Comparison of ENCODE assay signal across 8 mouse cellular contexts in genomic region chr14:118551725-118552285, GRCm38 (mm10).
DNase-seq lines count a peak whose midpoint lies in the region; ATAC-seq and TF ChIP-seq lines count a peak whose summit lies in the region.

No protein-coding gene starts in this region.

- 0 out of 2 replicates have a peak overlapping the region, but pooled peaks have one; percentile 26 for H3K9ac ChIP-seq in forebrain, embryonic 12.5 days
- H3K9ac ChIP-seq in hindbrain, embryonic 13.5 days = peak overlapping the region; percentile 53
- H3K9ac ChIP-seq in liver, embryonic 11.5 days (ENCODE audit: low read depth, low read length) = peak overlapping the region; percentile 44
- H3K9ac ChIP-seq in neural tube, embryonic 12.5 days = no peak overlapping the region

- no peaks in the 10 kb centered on the region for H3K9me3 ChIP-seq in forebrain, embryonic 12.5 days
- H3K9me3 ChIP-seq in hindbrain, embryonic 13.5 days = no peaks in the 10 kb centered on the region
- H3K9me3 ChIP-seq in liver, embryonic 11.5 days (ENCODE audit: control insufficient read depth, low read length) = no peaks in the 10 kb centered on the region
- no peaks in the 10 kb centered on the region for H3K9me3 ChIP-seq in neural tube, embryonic 12.5 days

- peak overlapping the region; percentile 17 for H3K4me3 ChIP-seq in cerebellum, adult 2 months (replicated peaks; ENCODE audit: insufficient read depth, low read depth, low read length)
- H3K4me3 ChIP-seq in forebrain, embryonic 12.5 days (replicated peaks) = peak overlapping the region; percentile 24
- peak overlapping the region; percentile 23 for H3K4me3 ChIP-seq in hindbrain, embryonic 13.5 days
- H3K4me3 ChIP-seq in liver, embryonic 11.5 days (ENCODE audit: low read depth, low read length) = peak overlapping the region; percentile 36
- H3K4me3 ChIP-seq in neural tube, embryonic 12.5 days = no peak overlapping the region

- 23% methylated on average over 24 of the region's 24 CpGs for WGBS in cerebellum, adult 2 months
- 8% methylated on average over 24 of the region's 24 CpGs for WGBS in forebrain, embryonic 12.5 days
- WGBS in hindbrain, embryonic 13.5 days = 17% methylated on average over 24 of the region's 24 CpGs
- WGBS in liver, embryonic 11.5 days = 8% methylated on average over 24 of the region's 24 CpGs
- WGBS in neural tube, embryonic 12.5 days = 23% methylated on average over 24 of the region's 24 CpGs

- no peak for TF ChIP-seq CTCF in cerebellum, adult 2 months (IDR thresholded peaks at IDR 0.05; ENCODE audit: borderline replicate concordance, insufficient read depth, low read depth, low read length)

- ATAC-seq in forebrain, embryonic 12.5 days (ENCODE audit: low FRiP score) = peak; percentile 89
- peak; percentile 81 for ATAC-seq in hindbrain, embryonic 13.5 days (ENCODE audit: low FRiP score)
- ATAC-seq in liver, embryonic 11.5 days (replicated peaks; ENCODE audit: low FRiP score) = peak; percentile 92
- peak; percentile 50 for ATAC-seq in neural tube, embryonic 12.5 days (ENCODE audit: low FRiP score, low read depth)
- ATAC-seq in inflammation-experienced regulatory T-cells, adult 6 months = no peak

- no peak overlapping the region for H3K27ac ChIP-seq in cerebellum, adult 2 months (ENCODE audit: insufficient read depth, low read length)
- peak overlapping the region; percentile 5; the same call in 1 of the 2 replicates for H3K27ac ChIP-seq in forebrain, embryonic 12.5 days
- no peak overlapping the region for H3K27ac ChIP-seq in hindbrain, embryonic 13.5 days
- peak overlapping the region; percentile 54 for H3K27ac ChIP-seq in liver, embryonic 11.5 days (ENCODE audit: low read depth, low read length)
- H3K27ac ChIP-seq in neural tube, embryonic 12.5 days = no peak overlapping the region

- H3K36me3 ChIP-seq in forebrain, embryonic 12.5 days (replicated peaks) = no peaks in the 10 kb centered on the region
- no peaks in the 10 kb centered on the region for H3K36me3 ChIP-seq in hindbrain, embryonic 13.5 days
- no peaks in the 10 kb centered on the region for H3K36me3 ChIP-seq in liver, embryonic 11.5 days (ENCODE audit: control insufficient read depth, insufficient read depth, low read length)
- H3K36me3 ChIP-seq in neural tube, embryonic 12.5 days = no peaks in the 10 kb centered on the region

- H3K4me1 ChIP-seq in cerebellum, adult 2 months (ENCODE audit: control insufficient read depth, insufficient read depth, low read length) = no peaks in the 10 kb centered on the region
- H3K4me1 ChIP-seq in forebrain, embryonic 12.5 days = peaks cover 34% of the 10 kb centered on the region
- H3K4me1 ChIP-seq in hindbrain, embryonic 13.5 days (replicated peaks) = peaks cover 21% of the 10 kb centered on the region
- peaks cover 9% of the 10 kb centered on the region for H3K4me1 ChIP-seq in liver, embryonic 11.5 days (replicated peaks; ENCODE audit: control insufficient read depth, insufficient read depth, low read length)
- H3K4me1 ChIP-seq in neural tube, embryonic 12.5 days = peaks cover 9% of the 10 kb centered on the region

- H3K4me2 ChIP-seq in forebrain, embryonic 12.5 days = peak overlapping the region; percentile 51
- H3K4me2 ChIP-seq in hindbrain, embryonic 13.5 days = peak overlapping the region; percentile 48
- peak overlapping the region; percentile 68 for H3K4me2 ChIP-seq in liver, embryonic 11.5 days
- H3K4me2 ChIP-seq in neural tube, embryonic 12.5 days (replicated peaks) = peak overlapping the region; percentile 44

- TF ChIP-seq POLR2A in cerebellum, adult 2 months (IDR thresholded peaks at IDR 0.05; ENCODE audit: borderline replicate concordance, insufficient read depth, low read length) = no peak

- DNase-seq in cerebellum, adult 2 months = peak; percentile 3 to 17
- DNase-seq in cerebellum, adult 11 months = no peak
- DNase-seq in ZHBTc4 (ENCODE audit: low read depth, low spot score) = peak; percentile 42
- DNase-seq in liver, embryonic 11.5 days (ENCODE audit: low spot score) = peak; percentile 66

- no peaks in the 10 kb centered on the region; the same call in 1 of the 2 replicates for H3K27me3 ChIP-seq in cerebellum, adult 2 months (ENCODE audit: control insufficient read depth, insufficient read depth, low read length)
- H3K27me3 ChIP-seq in forebrain, embryonic 12.5 days = peaks cover 68% of the 10 kb centered on the region
- H3K27me3 ChIP-seq in hindbrain, embryonic 13.5 days = 0 out of 2 replicates have a peak, but pooled peaks cover 14% of the 10 kb centered on the region
- H3K27me3 ChIP-seq in liver, embryonic 11.5 days (replicated peaks; ENCODE audit: control insufficient read depth, insufficient read depth, low read length) = no peaks in the 10 kb centered on the region
- H3K27me3 ChIP-seq in neural tube, embryonic 12.5 days (replicated peaks) = no peaks in the 10 kb centered on the region

Comparison
In these comparisons a context has a peak if more than half of its experiments do, and no peak if none do; other contexts are left out.
1. H3K27ac ChIP-seq: peak in forebrain, embryonic 12.5 days (single experiment) and liver, embryonic 11.5 days (single experiment); none in cerebellum, adult 2 months (single experiment), hindbrain, embryonic 13.5 days (single experiment) and neural tube, embryonic 12.5 days (single experiment).
2. Peak in every context shown above with its lines, with median percentiles within 50 percentile points of each other: H3K4me2 ChIP-seq.